Mouse (Mus musculus) spleen, adult 2 months (tissue): ENCODE data around the gene Prtn3.

Source experiments
- CTCF ChIP-seq: fragments of 200-500 bp; IDR thresholded peaks from 2 replicates; pipeline ENCODE4 v1.5.1; 2011; ENCODE audit warnings: mild to moderate bottlenecking, inconsistent platforms; ENCODE audit not compliant: insufficient read depth, insufficient read length, insufficient replicate concordance; ENCODE audit errors: extremely low read depth
- POLR2A ChIP-seq: fragments of 200-500 bp; IDR thresholded peaks from 2 replicates; pipeline ENCODE4 v1.6.1; 2011; ENCODE audit warnings: low read depth, low read length, inconsistent platforms

- TF ChIP-seq POLR2A, result peak; percentile 89
- no peak for TF ChIP-seq CTCF
These were observed 20.1 kb upstream of the Prtn3 start, which contains the start of gene Ptbp1 for GRCm38 (mm10) chr10:79853860-79854795.
